Mouse (Mus musculus): ENCODE data around the gene Nsa2.

The Nsa2 gene

GRCm38 (mm10) chr13:97087421-97087820 is 50.3 kb downstream of the Nsa2 start:
- no peak for DNase-seq (ENCODE audit: low spot score in 2 of 2)

GRCm38 (mm10) chr13:97086316-97086715 is 51.4 kb downstream of the Nsa2 start:
- no peak for DNase-seq (ENCODE audit: low spot score in 2 of 2)

- no peak for DNase-seq (ENCODE audit: low spot score in 2 of 2)
These were observed 55.3 kb downstream of the Nsa2 start for GRCm38 (mm10) chr13:97082432-97082831.

GRCm38 (mm10) chr13:97080615-97081014 is 57.1 kb downstream of the Nsa2 start:
- no peak for DNase-seq (ENCODE audit: low spot score in 2 of 2)

- no peak for DNase-seq (ENCODE audit: low spot score in 2 of 2)
These were observed 57.5 kb downstream of the Nsa2 start for GRCm38 (mm10) chr13:97080201-97080600.
